Mouse (Mus musculus) ovary, postnatal 14 days (tissue): ENCODE data around the gene 1810046K07Rik.

Experiments used
- DNase-seq: peaks from one replicate; pipeline ENCODE4 v3.0.0; 2022; ENCODE audit warnings: low spot score

1810046K07Rik gene

GRCm38 (mm10) chr9:51305146-51305545 is 23.6 kb downstream of the 1810046K07Rik start:
- DNase-seq = no peak

- no peak for DNase-seq
Observed at GRCm38 (mm10) chr9:51303980-51304379, 24.7 kb downstream of the 1810046K07Rik start.

- DNase-seq = no peak
Observed at GRCm38 (mm10) chr9:51293541-51293940, 35.2 kb downstream of the 1810046K07Rik start.

DNA sequence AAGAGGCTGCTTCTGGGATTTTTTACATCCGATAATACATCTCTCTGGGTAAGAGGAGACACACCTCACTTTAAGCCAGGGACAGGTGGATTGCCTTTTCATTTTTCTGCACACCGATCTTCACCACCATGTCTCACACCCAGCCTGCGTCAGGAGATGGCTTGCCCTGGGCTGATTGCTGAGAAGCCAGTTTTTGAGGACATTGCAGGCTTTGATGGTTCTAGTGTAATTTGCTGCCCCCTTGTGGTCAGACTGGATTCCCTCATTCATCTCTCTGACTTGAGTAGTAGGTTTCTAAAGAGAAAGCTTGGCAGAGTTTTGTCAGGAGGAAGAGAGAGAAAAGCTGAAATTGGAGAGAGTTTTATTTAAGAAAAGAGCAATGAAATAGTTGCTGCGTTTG is 36.0 kb downstream of the 1810046K07Rik start:
- peak; percentile 71 for DNase-seq

DNA sequence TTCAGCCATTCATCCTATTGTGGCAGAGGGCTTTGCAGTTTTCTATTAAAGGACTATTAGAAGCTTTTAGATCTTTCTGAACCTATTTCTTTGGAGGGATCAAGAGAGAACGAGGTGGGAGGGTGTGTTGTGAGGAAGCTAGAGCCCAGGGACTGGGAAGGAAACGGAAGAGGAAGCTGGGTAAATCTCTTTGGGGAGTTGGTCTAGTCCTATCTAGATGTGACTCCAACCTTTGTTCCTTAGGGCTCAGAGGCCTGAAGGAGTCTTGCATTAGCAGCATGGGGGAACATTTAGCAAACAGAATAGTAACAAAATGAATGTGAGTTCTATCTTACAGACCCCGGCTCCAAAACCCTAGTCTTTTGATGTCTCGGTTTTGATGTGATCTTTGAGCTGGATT is 37.7 kb downstream of the 1810046K07Rik start:
- DNase-seq = no peak

- DNase-seq = no peak
Observed at GRCm38 (mm10) chr9:51286079-51286478, 42.6 kb downstream of the 1810046K07Rik start.

- DNase-seq = peak; percentile 70
Observed at GRCm38 (mm10) chr9:51278500-51279381, 50.0 kb downstream of the 1810046K07Rik start, which contains the start of gene Colca2. Gene Colca2 (minus strand): TSS chr9:51278569.

DNA sequence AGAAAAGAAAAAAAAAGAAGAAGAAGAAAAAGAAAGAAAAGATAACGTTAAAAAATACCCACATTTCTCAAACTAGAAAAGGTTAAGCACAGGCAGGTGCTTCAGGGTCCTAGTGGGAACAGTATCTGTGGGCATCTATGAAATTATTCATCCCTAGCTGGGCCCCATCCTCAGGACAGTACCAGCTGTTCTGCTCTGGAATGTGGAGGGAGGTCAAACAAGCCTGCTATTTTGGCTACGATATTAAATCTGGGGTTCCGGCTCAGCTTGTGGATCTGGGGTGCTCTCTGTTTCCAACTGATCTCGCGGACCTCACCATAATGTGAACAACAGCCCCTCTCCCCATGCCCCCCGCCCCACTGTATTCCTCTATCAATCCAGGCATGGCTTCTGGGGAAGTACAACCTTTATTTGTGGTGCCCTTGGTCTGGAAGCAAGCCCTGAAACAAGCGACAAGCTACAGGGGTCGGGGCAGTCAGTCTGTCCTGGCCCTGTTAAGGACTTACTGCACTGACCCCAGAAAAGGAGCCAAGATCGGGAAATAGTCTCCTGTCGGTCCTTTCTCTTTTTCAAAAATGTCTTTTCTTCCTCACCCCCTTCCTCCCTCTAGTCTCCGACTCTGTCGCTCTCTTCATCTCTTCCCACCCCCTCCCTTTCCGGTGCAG is 50.8 kb downstream of the 1810046K07Rik start:
- peak; percentile 13 for DNase-seq

- DNase-seq = no peak
Observed at GRCm38 (mm10) chr9:51274678-51275077, 54.0 kb downstream of the 1810046K07Rik start.

DNA sequence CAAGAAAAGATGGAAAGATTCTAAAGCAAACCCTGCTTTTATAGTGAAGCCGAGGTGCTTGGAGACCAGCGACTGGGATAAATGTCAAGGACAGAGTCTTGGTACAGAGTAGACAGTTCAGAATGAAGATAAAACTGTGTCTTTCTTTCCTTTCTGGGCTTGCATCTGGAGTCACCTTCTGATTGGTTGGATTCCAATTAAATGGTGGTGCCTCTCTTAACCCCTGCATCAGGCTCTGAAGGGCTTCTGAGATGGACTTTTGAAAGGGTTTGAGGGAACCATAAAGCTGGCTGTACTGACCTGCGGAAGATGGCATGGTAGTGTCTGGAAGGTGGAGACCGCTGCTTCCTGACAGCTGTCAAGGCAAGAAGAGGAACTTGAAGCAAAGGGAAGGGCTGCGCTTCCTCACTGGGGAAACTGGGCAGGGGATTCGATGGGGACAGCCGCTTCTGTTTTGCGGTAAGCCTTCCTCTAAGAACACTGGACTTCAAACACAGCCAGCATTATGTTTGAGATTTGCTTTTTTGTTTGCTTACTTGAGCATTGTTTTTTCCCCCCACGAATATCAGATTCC is 55.0 kb downstream of the 1810046K07Rik start:
- no peak for DNase-seq

- no peak for DNase-seq
Observed at GRCm38 (mm10) chr9:51272102-51272501, 56.6 kb downstream of the 1810046K07Rik start.

DNA sequence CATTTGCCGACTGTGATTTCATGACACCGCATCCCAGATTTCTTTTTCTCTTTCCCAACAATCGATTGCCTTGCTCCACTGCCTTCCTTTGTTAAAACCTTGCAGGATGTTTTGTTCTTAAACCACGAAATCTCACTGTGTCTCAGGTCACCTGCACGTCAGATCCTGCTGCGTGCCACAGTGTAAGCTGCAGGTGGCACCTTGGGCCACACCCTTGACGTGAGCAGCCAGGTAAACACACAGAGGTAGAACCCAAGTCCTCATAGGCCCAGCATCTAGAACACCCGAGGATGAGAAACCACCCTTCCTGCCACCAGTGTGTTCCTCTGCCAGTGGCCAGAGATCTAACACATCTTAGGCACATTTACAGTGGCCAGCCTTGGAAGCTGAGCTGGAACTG is 57.6 kb downstream of the 1810046K07Rik start:
- DNase-seq = no peak

GRCm38 (mm10) chr9:51268852-51269251 is 59.9 kb downstream of the 1810046K07Rik start:
- no peak for DNase-seq

DNA sequence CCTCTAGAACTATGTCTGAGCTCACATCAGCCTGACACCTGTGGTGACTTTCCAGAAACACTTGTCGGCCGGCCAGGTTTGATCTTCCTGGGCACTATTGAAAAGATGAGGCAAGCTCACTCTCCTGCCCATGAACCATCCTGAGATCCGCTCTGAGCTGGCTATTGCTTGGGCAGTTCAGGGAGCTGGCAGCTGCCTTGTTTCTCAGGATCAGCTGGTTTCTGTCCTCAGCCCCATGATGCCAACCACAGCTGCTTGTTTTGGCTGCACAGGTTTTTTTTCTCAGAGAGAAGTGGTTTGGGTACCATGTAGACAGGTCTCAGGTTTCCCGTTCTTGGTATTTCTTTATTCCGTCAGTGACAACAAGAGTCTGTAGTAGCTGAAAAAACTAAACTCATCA is 70.3 kb downstream of the 1810046K07Rik start:
- no peak for DNase-seq

GRCm38 (mm10) chr9:51256780-51257502 is 71.8 kb downstream of the 1810046K07Rik start:
- no peak for DNase-seq
